Mouse (Mus musculus) neural tube, embryonic 15.5 days (tissue): ENCODE measurements around the gene Lrrn1. TPM values are rescaled to one million over a fixed set of nuclear protein-coding genes. Genes with fewer than 3 reads are reported as not detected.

Source experiments
- ATAC-seq: fragments of 200-750 bp; cut with Nextera tagmentation; 2 replicates; pipeline ENCODE4 v1.8.0; 2017; ENCODE audit warnings: mild to moderate bottlenecking, moderate TSS enrichment, moderate library complexity; ENCODE audit not compliant: low FRiP score
- H3K27ac ChIP-seq: fragments of 300-500 bp; sonication (generic); replicated peaks from 2 replicates; pipeline ENCODE4 v1.5.1; 2015; ENCODE audit warnings: mild to moderate bottlenecking, inconsistent platforms
- H3K27me3 ChIP-seq: fragments of 300-500 bp; sonication (generic); replicated peaks from 2 replicates; pipeline ENCODE4 v1.6.1; 2015; ENCODE audit warnings: inconsistent platforms
- H3K36me3 ChIP-seq: fragments of 300-500 bp; sonication (generic); 2 replicates; pipeline ENCODE4 v1.6.1; 2015; ENCODE audit warnings: inconsistent platforms
- H3K4me1 ChIP-seq: fragments of 300-500 bp; sonication (generic); 2 replicates; pipeline ENCODE4 v1.6.1; 2015; ENCODE audit warnings: inconsistent platforms
- H3K4me2 ChIP-seq: fragments of 300-500 bp; sonication (generic); 2 replicates; pipeline ENCODE4 v1.6.1; 2015; ENCODE audit warnings: inconsistent platforms, mild to moderate bottlenecking, moderate library complexity
- H3K4me3 ChIP-seq: fragments of 300-500 bp; sonication (generic); replicated peaks from 2 replicates; pipeline ENCODE4 v1.5.1; 2015; ENCODE audit warnings: mild to moderate bottlenecking, inconsistent platforms
- H3K9ac ChIP-seq: fragments of 300-500 bp; sonication (generic); replicated peaks from 2 replicates; pipeline ENCODE4 v1.6.1; 2015; ENCODE audit warnings: mild to moderate bottlenecking, inconsistent platforms
- H3K9me3 ChIP-seq: fragments of 300-500 bp; sonication (generic); replicated peaks from 2 replicates; pipeline ENCODE4 v1.6.1; 2016; ENCODE audit warnings: inconsistent platforms
- WGBS: fragments of 180-500 bp; shearing (Covaris S2); methylation state at CpG from one replicate; pipeline ENCODE4 v1.1.7; 2015; ENCODE audit warnings: mixed read lengths; 5-methylcytosine and 5-hydroxymethylcytosine counted together
- polyA plus RNA-seq: library from polyadenylated mRNA; unstranded; fragments of >200 nt; fragmentation: Nextera tagmentation; extraction: Ambion mirVana; gene quantifications from 2 replicates; pipeline ENCODE4 v1.2.1, GENCODE M21; 2015

Gene Lrrn1
- polyA plus RNA-seq, 1 experiment from 2014 or later = 63.4 TPM

GRCm38 (mm10) chr6:107541918-107542317 lies 12.3 kb downstream of the Lrrn1 start:
- no peak overlapping the region for H3K4me2 ChIP-seq

DNA sequence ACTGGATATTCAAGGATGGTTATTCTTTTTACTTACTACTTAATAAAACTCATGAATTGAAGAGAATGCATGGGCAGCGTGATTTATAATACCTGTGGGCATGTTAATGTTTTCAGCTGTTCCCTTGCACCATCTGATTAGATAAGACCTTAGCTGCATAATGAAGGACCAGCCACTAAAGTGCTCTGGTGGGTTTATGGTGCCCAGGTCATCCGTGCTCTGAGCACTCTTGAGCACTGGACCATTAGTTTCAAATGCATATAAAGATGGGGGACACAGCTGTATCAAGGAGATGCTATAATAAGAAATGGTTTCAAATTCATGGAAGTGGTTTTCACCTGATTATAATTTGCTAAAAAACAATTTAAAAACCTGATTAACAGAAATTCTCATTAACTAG lies 16.7 kb downstream of the Lrrn1 start:
- no peaks in the 10 kb centered on the region for H3K27me3 ChIP-seq
- ATAC-seq = no peak
- no peaks in the 10 kb centered on the region for H3K9me3 ChIP-seq
- no peak overlapping the region for H3K4me3 ChIP-seq
- no peak overlapping the region for H3K27ac ChIP-seq
- H3K4me1 ChIP-seq = peaks cover 12% of the 10 kb centered on the region
- no peak overlapping the region for H3K9ac ChIP-seq
- no peaks in the 10 kb centered on the region for H3K36me3 ChIP-seq
- WGBS = 31% methylated on average over 2 of the region's 2 CpGs
- no peak overlapping the region for H3K4me2 ChIP-seq

More at GRCm38 (mm10) chr6:107541918-107542317, 12.3 kb downstream of the Lrrn1 start:
- H3K27me3 ChIP-seq = no peaks in the 10 kb centered on the region
- 63% methylated on average over 4 of the region's 4 CpGs for WGBS
- H3K4me3 ChIP-seq = no peak overlapping the region
- no peaks in the 10 kb centered on the region for H3K36me3 ChIP-seq
- H3K27ac ChIP-seq = no peak overlapping the region
- no peaks in the 10 kb centered on the region for H3K9me3 ChIP-seq
- H3K9ac ChIP-seq = no peak overlapping the region
- peaks cover 16% of the 10 kb centered on the region for H3K4me1 ChIP-seq
- ATAC-seq = no peak

DNA sequence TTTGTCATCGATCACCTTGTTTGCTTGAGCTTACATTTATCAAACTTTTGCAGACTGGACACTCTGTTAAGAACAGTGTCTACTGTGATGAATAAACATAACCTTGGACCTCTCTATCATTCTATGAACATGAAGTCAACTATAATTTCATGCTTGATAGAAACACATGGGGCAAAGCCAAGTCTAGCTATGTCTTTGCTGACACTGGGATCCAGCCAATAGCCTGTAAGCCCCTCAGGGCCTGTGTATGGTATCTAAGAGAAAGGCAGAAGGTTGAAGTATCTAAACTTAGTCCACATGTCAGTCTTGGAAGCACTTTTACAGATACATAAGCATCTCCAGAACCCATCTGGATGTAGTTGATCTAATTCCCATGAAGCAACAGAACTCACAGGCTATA lies 22.9 kb downstream of the Lrrn1 start:
- no peak for ATAC-seq
- Histone ChIP-seq H3K4me3 (no peak overlapping the region), H3K4me1 (peaks cover 6% of the 10 kb centered on the region), H3K9ac (no peak overlapping the region), H3K4me2 (no peak overlapping the region), H3K27ac (no peak overlapping the region), H3K9me3 (no peaks in the 10 kb centered on the region), H3K27me3 (no peaks in the 10 kb centered on the region), H3K36me3 (no peaks in the 10 kb centered on the region)
- WGBS = 92% methylated on average over 1 of the region's 1 CpGs

- no peak overlapping the region for H3K4me2 ChIP-seq
- no peak overlapping the region for H3K9ac ChIP-seq
- no peak for ATAC-seq
- no peak overlapping the region for H3K27ac ChIP-seq
- 86% methylated on average over 5 of the region's 5 CpGs for WGBS
- no peaks in the 10 kb centered on the region for H3K9me3 ChIP-seq
- H3K4me3 ChIP-seq = no peak overlapping the region
- no peaks in the 10 kb centered on the region for H3K36me3 ChIP-seq
- H3K4me1 ChIP-seq = peaks cover 17% of the 10 kb centered on the region
- H3K27me3 ChIP-seq = no peaks in the 10 kb centered on the region
These were observed 25.8 kb downstream of the Lrrn1 start for GRCm38 (mm10) chr6:107555364-107555763.

DNA sequence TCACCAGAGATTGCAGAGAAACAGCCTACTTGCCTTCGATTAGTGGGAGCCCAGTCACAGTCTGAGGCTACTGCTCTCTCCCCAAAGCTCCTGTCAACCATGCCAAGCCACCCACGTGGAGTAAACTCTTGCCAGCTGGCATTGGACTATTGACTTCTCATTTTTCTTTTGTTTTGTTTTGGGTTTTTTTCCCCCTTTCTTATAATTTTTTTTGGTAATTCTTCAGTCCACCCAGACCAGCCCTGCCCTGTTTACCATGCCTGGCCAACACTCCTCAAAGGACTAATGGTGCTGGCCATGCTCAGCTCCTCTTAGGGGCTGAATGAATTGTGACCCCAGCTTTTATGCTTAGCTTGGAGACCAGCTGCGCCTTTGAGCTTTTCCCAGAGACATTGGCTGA lies 27.4 kb downstream of the Lrrn1 start:
- ATAC-seq = peak; percentile 80
- Histone ChIP-seq H3K9me3 (no peaks in the 10 kb centered on the region), H3K27ac (peak overlapping the region; percentile 28; the same call in 1 of the 2 replicates)

GRCm38 (mm10) chr6:107557806-107558205 lies 28.2 kb downstream of the Lrrn1 start:
- Histone ChIP-seq H3K4me2 (no peak overlapping the region), H3K36me3 (no peaks in the 10 kb centered on the region), H3K9ac (no peak overlapping the region), H3K27me3 (no peaks in the 10 kb centered on the region), H3K4me1 (peaks cover 17% of the 10 kb centered on the region), H3K27ac (peak overlapping the region; percentile 41), H3K4me3 (no peak overlapping the region), H3K9me3 (no peaks in the 10 kb centered on the region)
- no peak for ATAC-seq
- WGBS = 28% methylated on average over 3 of the region's 3 CpGs

More for the DNA sequence above, 27.4 kb downstream of the Lrrn1 start:
- no peaks in the 10 kb centered on the region for H3K27me3 ChIP-seq
- H3K4me2 ChIP-seq = no peak overlapping the region
- no peak overlapping the region for H3K4me3 ChIP-seq
- H3K4me1 ChIP-seq = peaks cover 17% of the 10 kb centered on the region
- H3K9ac ChIP-seq = no peak overlapping the region
- WGBS = 29% methylated on average over 3 of the region's 3 CpGs
- no peaks in the 10 kb centered on the region for H3K36me3 ChIP-seq

GRCm38 (mm10) chr6:107562255-107562654 lies 32.7 kb downstream of the Lrrn1 start:
- WGBS = 91% methylated on average over 2 of the region's 2 CpGs
- Histone ChIP-seq H3K4me2 (no peak overlapping the region), H3K4me3 (no peak overlapping the region), H3K9ac (no peak overlapping the region), H3K27me3 (no peaks in the 10 kb centered on the region), H3K27ac (no peak overlapping the region), H3K4me1 (peaks cover 12% of the 10 kb centered on the region), H3K36me3 (peaks cover 3% of the 10 kb centered on the region), H3K9me3 (no peaks in the 10 kb centered on the region)
- no peak for ATAC-seq

DNA sequence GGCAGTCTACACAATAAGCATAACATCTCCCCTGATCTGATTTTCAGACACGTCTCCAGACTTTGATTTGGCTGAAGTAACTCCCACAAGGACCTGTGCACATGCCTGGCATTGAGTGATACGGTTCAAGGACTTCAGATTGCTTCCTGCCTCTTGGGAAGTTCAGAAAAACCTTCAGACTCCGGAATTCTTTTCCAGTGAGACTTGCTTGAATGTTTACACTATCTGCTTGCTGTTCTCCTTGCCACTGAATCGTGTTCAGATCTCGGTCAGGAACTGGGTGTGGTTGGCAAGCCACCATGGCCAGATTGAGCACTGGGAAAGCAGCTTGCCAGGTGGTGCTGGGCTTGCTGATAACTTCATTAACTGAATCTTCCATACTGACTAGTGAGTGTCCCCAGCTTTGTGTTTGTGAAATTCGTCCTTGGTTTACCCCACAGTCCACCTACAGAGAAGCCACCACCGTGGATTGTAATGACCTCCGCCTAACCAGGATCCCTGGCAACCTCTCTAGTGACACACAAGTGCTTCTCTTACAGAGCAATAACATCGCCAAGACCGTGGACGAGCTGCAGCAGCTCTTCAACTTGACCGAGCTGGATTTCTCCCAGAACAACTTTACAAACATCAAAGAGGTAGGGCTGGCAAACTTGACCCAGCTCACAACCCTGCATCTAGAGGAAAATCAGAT lies 37.5 kb downstream of the Lrrn1 start:
- no peak overlapping the region for H3K4me2 ChIP-seq
- H3K4me1 ChIP-seq = no peaks in the 10 kb centered on the region
- H3K27ac ChIP-seq = no peak overlapping the region
- no peak for ATAC-seq
- H3K9ac ChIP-seq = no peak overlapping the region
- H3K36me3 ChIP-seq = peaks cover 37% of the 10 kb centered on the region
- 86% methylated on average over 12 of the region's 12 CpGs for WGBS
- no peaks in the 10 kb centered on the region for H3K9me3 ChIP-seq
- no peaks in the 10 kb centered on the region for H3K27me3 ChIP-seq
- no peak overlapping the region for H3K4me3 ChIP-seq

DNA sequence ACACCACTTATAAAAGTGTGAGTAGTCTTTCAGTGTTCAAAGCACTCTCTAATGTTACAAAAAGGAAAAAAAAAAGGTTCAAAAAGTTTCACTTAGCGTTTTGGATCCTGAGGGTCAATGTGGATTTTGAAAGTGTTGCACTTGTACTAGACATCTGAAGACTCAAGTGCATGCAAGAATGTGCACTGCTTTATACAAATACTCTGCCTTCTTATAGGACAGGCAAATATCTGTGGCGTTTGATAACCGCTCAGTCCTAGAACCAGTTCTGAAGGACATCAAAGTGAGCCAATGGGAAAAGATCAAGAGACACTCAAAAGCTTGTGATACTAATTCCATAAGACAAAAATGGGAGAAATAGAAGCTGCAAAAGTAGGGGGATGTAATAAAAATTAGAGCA lies 45.0 kb downstream of the Lrrn1 start:
- Histone ChIP-seq H3K27ac (no peak overlapping the region), H3K36me3 (peaks cover 14% of the 10 kb centered on the region), H3K9me3 (no peaks in the 10 kb centered on the region), H3K27me3 (no peaks in the 10 kb centered on the region), H3K4me2 (no peak overlapping the region), H3K4me3 (no peak overlapping the region), H3K4me1 (no peaks in the 10 kb centered on the region), H3K9ac (no peak overlapping the region)
- 95% methylated on average over 3 of the region's 3 CpGs for WGBS
- no peak for ATAC-seq

- WGBS = 73% methylated on average over 3 of the region's 3 CpGs
- ATAC-seq = no peak
- no peak overlapping the region for H3K27ac ChIP-seq
- H3K9me3 ChIP-seq = no peaks in the 10 kb centered on the region
- no peak overlapping the region for H3K9ac ChIP-seq
- no peaks in the 10 kb centered on the region for H3K27me3 ChIP-seq
- H3K4me2 ChIP-seq = no peak overlapping the region
- H3K4me1 ChIP-seq = no peaks in the 10 kb centered on the region
- H3K4me3 ChIP-seq = no peak overlapping the region
- peaks cover 10% of the 10 kb centered on the region for H3K36me3 ChIP-seq
These were observed 45.8 kb downstream of the Lrrn1 start for GRCm38 (mm10) chr6:107575405-107575804.

DNA sequence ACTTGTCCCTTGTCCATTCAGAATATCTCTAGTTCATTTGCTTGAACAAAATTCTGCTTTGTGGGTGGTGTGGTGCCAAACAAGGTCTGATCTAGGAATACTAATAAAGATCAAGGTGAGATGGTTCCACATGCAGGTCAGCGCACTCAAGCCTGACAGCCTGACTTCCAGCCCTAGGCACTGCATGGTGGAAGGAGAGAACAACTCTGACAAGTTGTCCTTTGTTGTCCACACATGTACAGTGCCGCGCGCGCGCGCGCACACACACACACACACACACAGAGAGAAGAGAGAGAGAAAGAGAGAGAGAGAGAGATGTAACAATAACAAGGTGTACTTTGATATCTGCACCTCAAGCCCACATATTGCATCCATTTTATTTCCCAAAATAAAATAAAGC lies 47.7 kb downstream of the Lrrn1 start:
- peaks cover 4% of the 10 kb centered on the region; the same call in 1 of the 2 replicates for H3K36me3 ChIP-seq
- H3K27ac ChIP-seq = no peak overlapping the region
- H3K9ac ChIP-seq = no peak overlapping the region
- H3K9me3 ChIP-seq = no peaks in the 10 kb centered on the region
- H3K4me3 ChIP-seq = no peak overlapping the region
- ATAC-seq = no peak
- no peak overlapping the region for H3K4me2 ChIP-seq
- 98% methylated on average over 8 of the region's 8 CpGs for WGBS
- H3K4me1 ChIP-seq = no peaks in the 10 kb centered on the region
- no peaks in the 10 kb centered on the region for H3K27me3 ChIP-seq

DNA sequence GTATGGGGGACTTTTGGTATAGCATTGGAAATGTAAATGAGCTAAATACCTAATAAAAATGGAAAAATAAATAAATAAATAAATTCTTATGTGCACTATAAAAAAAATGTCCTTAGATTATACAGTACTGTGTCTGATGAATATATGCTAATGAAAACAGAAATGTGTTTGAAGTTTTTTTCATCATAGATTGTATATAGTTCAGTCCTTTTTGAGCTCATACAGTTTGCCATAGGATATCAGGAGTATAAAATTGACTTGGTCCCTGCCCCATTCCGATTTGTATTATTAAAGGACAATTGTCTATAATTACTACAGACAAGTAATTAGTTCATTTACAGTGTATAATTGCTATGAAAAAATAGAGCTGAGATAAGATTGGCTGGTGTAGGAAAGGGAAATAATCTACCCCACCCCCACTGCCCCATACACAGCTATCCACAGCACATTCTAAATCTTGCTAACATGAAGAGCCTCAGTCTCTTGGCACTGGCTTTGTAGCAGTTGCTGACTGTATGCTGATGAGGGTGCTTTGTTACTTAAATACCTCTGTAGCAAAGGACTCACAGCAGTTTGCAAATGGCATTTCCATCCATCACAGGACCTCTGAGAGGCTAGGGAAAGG lies 54.3 kb downstream of the Lrrn1 start:
- no peaks in the 10 kb centered on the region for H3K27me3 ChIP-seq
- H3K4me2 ChIP-seq = no peak overlapping the region
- no peak overlapping the region for H3K27ac ChIP-seq
- peak; percentile 66 for ATAC-seq
- no peaks in the 10 kb centered on the region for H3K9me3 ChIP-seq
- H3K4me1 ChIP-seq = no peaks in the 10 kb centered on the region
- 72% methylated on average over 1 of the region's 1 CpGs for WGBS
- H3K9ac ChIP-seq = no peak overlapping the region
- no peak overlapping the region for H3K4me3 ChIP-seq
- H3K36me3 ChIP-seq = no peaks in the 10 kb centered on the region
